Mouse (Mus musculus) stomach, embryonic 15.5 days (tissue): Measurements from ENCODE around the gene Nudc. TPM values are rescaled to one million over a fixed set of nuclear protein-coding genes. Genes with fewer than 3 reads are reported as not detected.

Experiments
- ATAC-seq: fragments of 200-750 bp; cut with Nextera tagmentation; 2 replicates; pipeline ENCODE4 v1.8.0; 2017; ENCODE audit warnings: low read depth, moderate number of reproducible peaks, moderate TSS enrichment; ENCODE audit not compliant: insufficient read depth, low FRiP score
- H3K27ac ChIP-seq: fragments of 300-500 bp; sonication (generic); 2 replicates; pipeline ENCODE4 v1.5.1; 2015; ENCODE audit warnings: mild to moderate bottlenecking, inconsistent platforms
- H3K27me3 ChIP-seq: fragments of 300-500 bp; sonication (generic); replicated peaks from 2 replicates; pipeline ENCODE4 v1.6.1; 2015; ENCODE audit warnings: inconsistent platforms
- H3K36me3 ChIP-seq: fragments of 300-500 bp; sonication (generic); 2 replicates; pipeline ENCODE4 v1.6.1; 2015; ENCODE audit warnings: inconsistent platforms
- H3K4me1 ChIP-seq: fragments of 300-500 bp; sonication (generic); 2 replicates; pipeline ENCODE4 v1.6.1; 2015; ENCODE audit warnings: inconsistent platforms
- H3K4me2 ChIP-seq: fragments of 300-500 bp; sonication (generic); 2 replicates; pipeline ENCODE4 v1.6.1; 2015; ENCODE audit warnings: mild to moderate bottlenecking, inconsistent platforms
- H3K4me3 ChIP-seq: fragments of 300-500 bp; sonication (generic); replicated peaks from 2 replicates; pipeline ENCODE4 v1.5.1; 2015; ENCODE audit warnings: inconsistent platforms
- H3K9ac ChIP-seq: fragments of 300-500 bp; sonication (generic); 2 replicates; pipeline ENCODE4 v1.6.1; 2015; ENCODE audit warnings: inconsistent platforms
- H3K9me3 ChIP-seq: fragments of 300-500 bp; sonication (generic); 2 replicates; pipeline ENCODE4 v1.6.1; 2016; ENCODE audit warnings: inconsistent platforms
- WGBS: fragments of 180-500 bp; shearing (Covaris S2); methylation state at CpG from one replicate; pipeline ENCODE4 v1.1.7; 2015; 5-methylcytosine and 5-hydroxymethylcytosine counted together
- microRNA-seq: library from miRNA; unstranded; fragments of <30 nt; microRNA quantifications from one replicate; pipeline ENCODE4, GENCODE M21; 2016
- polyA plus RNA-seq: library from polyadenylated mRNA; unstranded; fragments of >200 nt; fragmentation: Nextera tagmentation; extraction: Ambion mirVana; gene quantifications from 2 replicates; pipeline ENCODE4 v1.2.1, GENCODE M21; 2015

Gene Nudc
- polyA plus RNA-seq, 1 experiment from 2014 or later: 291 TPM

DNA sequence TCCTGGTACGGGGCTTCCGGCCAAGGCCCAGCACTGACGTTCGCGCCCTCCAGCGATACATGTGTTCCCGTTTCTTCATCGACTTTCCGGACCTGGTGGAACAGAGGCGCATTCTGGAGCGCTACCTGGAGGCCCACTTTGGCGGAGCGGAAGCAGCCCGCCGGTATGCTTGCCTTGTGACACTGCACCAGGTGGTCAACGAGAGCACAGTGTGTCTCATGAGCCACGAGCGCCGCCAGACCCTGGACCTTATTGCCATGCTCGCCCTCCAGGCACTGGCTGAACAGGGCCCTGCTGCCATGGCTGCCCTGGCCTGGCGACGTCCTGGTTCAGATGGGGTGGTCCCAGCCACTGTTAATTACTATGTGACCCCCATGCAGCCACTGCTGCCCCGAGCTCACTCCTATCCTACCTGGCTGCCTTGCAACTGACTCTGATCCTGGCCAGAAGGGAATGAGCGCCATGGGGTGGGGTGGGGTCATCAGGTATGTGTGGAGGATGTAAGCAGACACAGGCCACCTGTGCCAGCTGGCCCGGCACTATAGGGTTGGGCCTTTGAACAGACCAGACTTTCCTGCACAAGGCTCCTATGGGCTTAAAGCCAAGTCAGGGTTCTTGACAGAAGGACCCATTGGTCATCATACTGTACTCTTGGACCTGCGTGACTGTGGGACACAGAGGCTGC is 59.0 kb downstream of the Nudc start:
- Histone ChIP-seq H3K4me2 (no peak overlapping the region), H3K27ac (no peak overlapping the region), H3K4me1 (peaks cover 21% of the 10 kb centered on the region), H3K9me3 (no peaks in the 10 kb centered on the region), H3K9ac (no peak overlapping the region), H3K36me3 (no peaks in the 10 kb centered on the region), H3K4me3 (no peak overlapping the region), H3K27me3 (peaks cover 1% of the 10 kb centered on the region; the same call in 1 of the 2 replicates)
- no peak for ATAC-seq
- 92% methylated on average over 26 of the region's 26 CpGs for WGBS

DNA sequence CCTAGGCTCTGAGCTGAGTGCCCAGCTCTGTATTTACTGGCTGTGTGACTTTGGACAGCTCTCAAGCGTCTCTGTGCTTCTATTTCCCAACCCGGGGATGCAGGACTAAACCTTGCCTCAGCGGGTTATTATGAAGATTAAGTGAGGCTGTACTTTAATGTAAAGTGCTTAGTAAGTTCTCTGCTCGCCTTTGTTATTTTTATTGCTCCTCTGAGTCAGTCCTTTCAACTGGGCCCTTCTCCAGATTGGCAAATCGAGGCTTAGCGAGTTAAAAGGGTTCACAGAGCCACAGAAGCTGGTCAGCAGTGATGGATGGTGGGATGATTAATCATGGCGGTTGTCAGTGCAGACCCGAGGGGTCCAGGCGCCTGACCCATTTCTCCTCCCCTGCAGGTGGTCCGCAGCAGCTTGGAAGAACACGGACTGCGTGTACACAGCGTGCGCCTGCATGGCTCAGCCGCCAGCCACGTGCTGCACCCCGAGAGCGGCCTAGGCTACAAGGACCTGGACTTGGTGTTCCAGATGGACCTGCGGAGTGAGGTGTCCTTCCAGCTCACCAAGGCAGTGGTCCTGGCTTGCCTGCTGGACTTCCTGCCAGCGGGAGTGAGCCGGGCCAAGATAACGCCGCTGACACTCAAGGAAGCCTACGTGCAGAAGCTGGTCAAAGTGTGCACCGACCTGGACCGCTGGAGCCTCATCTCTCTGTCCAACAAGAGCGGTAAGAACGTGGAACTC is 59.9 kb downstream of the Nudc start:
- H3K9ac ChIP-seq: no peak overlapping the region
- 81% methylated on average over 28 of the region's 28 CpGs for WGBS
- peaks cover 10% of the 10 kb centered on the region; the same call in 1 of the 2 replicates for H3K27me3 ChIP-seq
- H3K4me3 ChIP-seq: no peak overlapping the region
- no peaks in the 10 kb centered on the region for H3K9me3 ChIP-seq
- H3K36me3 ChIP-seq: no peaks in the 10 kb centered on the region
- no peak overlapping the region for H3K27ac ChIP-seq
- no peak for ATAC-seq
- no peak overlapping the region for H3K4me2 ChIP-seq
- H3K4me1 ChIP-seq: peaks cover 15% of the 10 kb centered on the region

DNA sequence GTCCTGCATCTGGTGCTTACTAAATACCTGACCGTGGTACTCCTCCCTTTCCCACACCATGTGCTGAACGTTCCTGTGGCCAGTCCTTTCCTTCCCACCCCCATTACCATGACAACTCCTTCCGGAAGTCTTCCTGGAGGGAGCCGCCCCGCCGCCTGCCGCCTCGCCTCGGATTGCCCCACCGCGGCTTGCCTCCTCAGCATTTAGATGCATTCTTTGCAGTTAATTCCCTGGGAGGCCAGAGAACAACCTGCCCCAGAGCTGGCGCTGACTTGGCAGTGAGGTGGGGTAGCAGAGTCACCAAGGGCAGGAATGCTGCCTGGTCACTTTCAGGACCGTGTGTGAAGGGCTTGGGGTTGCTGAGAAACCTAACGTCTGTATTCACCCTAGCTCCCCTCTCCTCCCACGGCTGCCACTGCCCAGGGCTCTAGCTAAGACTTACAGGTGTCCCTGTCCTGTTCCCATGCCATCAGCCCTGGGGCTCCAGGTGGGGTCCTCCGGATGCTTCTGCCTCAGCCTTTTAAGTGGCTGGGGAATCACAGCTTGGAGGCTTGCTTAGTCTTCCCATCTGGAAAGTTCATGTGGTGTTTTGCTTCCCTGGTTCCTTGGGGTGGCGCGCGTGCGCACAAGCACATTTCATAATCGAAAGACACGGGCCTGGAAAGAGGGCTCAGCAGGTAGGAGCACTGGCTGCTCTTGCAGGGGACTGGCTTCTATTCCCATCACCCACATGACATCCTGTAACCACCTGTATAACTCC is 61.4 kb downstream of the Nudc start:
- H3K4me1 ChIP-seq: peaks cover 17% of the 10 kb centered on the region
- H3K9ac ChIP-seq: no peak overlapping the region
- H3K9me3 ChIP-seq: no peaks in the 10 kb centered on the region
- 0 out of 2 replicates have a peak, but pooled peaks have one; percentile 6 for ATAC-seq
- H3K27me3 ChIP-seq: peaks cover 18% of the 10 kb centered on the region
- no peak overlapping the region for H3K4me3 ChIP-seq
- H3K27ac ChIP-seq: peak overlapping the region; percentile 49
- no peaks in the 10 kb centered on the region for H3K36me3 ChIP-seq
- peak overlapping the region; percentile 41 for H3K4me2 ChIP-seq
- 10% methylated on average over 22 of the region's 22 CpGs for WGBS

Small RNA genes lying within 50 kb of the gene (microRNA-seq; reads per million reads assigned to microRNA genes)
- not detected for gene Gm23158

Other genes starting within 250 kb of the Nudc start
- gene Wdtc1, start 192.5 kb downstream of the Nudc start, polyA plus RNA-seq: 18.6 and 24.2 TPM in 2 replicates
- 8.8 and 9.3 TPM in 2 replicates for gene Slc9a1, start 176.3 kb downstream of the Nudc start, polyA plus RNA-seq
- gene Tent5b, start 65.9 kb downstream of the Nudc start, polyA plus RNA-seq: 2.4 and 4.1 TPM in 2 replicates
- gene Trnp1, start 47.4 kb downstream of the Nudc start, polyA plus RNA-seq: 2.8 and 3.1 TPM in 2 replicates
- 31.5 and 38.6 TPM in 2 replicates for gene Kdf1, start 27.0 kb downstream of the Nudc start, polyA plus RNA-seq
- 10.4 and 11.2 TPM in 2 replicates for gene Nr0b2, start 7.4 kb upstream of the Nudc start, polyA plus RNA-seq
- 6.2 and 6.5 TPM in 2 replicates for gene Gpatch3, start 28.7 kb upstream of the Nudc start, polyA plus RNA-seq
- gene Gpn2, start 38.4 kb upstream of the Nudc start, polyA plus RNA-seq: 16.4 and 17.7 TPM in 2 replicates
- 138 and 228 TPM in 2 replicates for gene Sfn, start 56.2 kb upstream of the Nudc start, polyA plus RNA-seq
- 5.4 and 5.8 TPM in 2 replicates for gene Zdhhc18, start 104.2 kb upstream of the Nudc start, polyA plus RNA-seq
- 14.7 and 18.7 TPM in 2 replicates for gene Pigv, start 126.7 kb upstream of the Nudc start, polyA plus RNA-seq
- gene Arid1a, start 210.8 kb upstream of the Nudc start, polyA plus RNA-seq: 27.0 and 29.2 TPM in 2 replicates